Mouse (Mus musculus) adrenal gland, postnatal 36 days (tissue): ENCODE data around the gene Calcrl. TPM values are rescaled to one million over a fixed set of nuclear protein-coding genes. Genes with fewer than 3 reads are reported as not detected.
"Not testable (repeated sequence)": the region's sequence is repeated elsewhere in the genome, so short reads cannot be mapped to it uniquely, and the experiment has no call there.

Experiments used
- DNase-seq, 2 experiments: peaks; one replicate each; pipeline ENCODE4 v3.0.0; 2021; ENCODE audit warnings: mixed read lengths in 1 of 2
- total RNA-seq, 2 experiments: library from RNA; stranded (reverse); gene quantifications; 2 replicates each; pipeline ENCODE4 v1.2.3; 2021

The Calcrl gene
- total RNA-seq, 2 experiments from 2014 or later = 19.9 to 38.5 TPM

GRCm38 (mm10) chr2:84388537-84388936 is 36.7 kb downstream of the Calcrl start:
- DNase-seq = not testable (repeated sequence)

- no peak for DNase-seq
Measured at GRCm38 (mm10) chr2:84388023-84388416, 37.2 kb downstream of the Calcrl start.

GRCm38 (mm10) chr2:84387394-84388022 is 37.7 kb downstream of the Calcrl start:
- DNase-seq = no peak

GRCm38 (mm10) chr2:84386563-84387393 is 38.4 kb downstream of the Calcrl start:
- DNase-seq = no peak

GRCm38 (mm10) chr2:84384911-84385693 is 40.1 kb downstream of the Calcrl start:
- DNase-seq = no peak

GRCm38 (mm10) chr2:84383828-84384227 is 41.4 kb downstream of the Calcrl start:
- DNase-seq = no peak

GRCm38 (mm10) chr2:84382556-84382955 is 42.7 kb downstream of the Calcrl start:
- no peak for DNase-seq

- DNase-seq = no peak
Measured at GRCm38 (mm10) chr2:84381997-84382396, 43.2 kb downstream of the Calcrl start.

GRCm38 (mm10) chr2:84380816-84381215 is 44.4 kb downstream of the Calcrl start:
- DNase-seq = no peak

GRCm38 (mm10) chr2:84378678-84379077 is 46.5 kb downstream of the Calcrl start:
- DNase-seq = peak in 1 of 2 experiments; percentile 20

GRCm38 (mm10) chr2:84369256-84369655 is 56.0 kb downstream of the Calcrl start:
- no peak for DNase-seq

- no peak for DNase-seq
Measured at GRCm38 (mm10) chr2:84366742-84367141, 58.5 kb downstream of the Calcrl start.

- DNase-seq = no peak
Measured at GRCm38 (mm10) chr2:84365266-84365665, 59.9 kb downstream of the Calcrl start.

- no peak for DNase-seq
Measured at GRCm38 (mm10) chr2:84362779-84363719, 62.2 kb downstream of the Calcrl start.

- DNase-seq = no peak
Measured at GRCm38 (mm10) chr2:84358690-84359343, 66.4 kb downstream of the Calcrl start.

GRCm38 (mm10) chr2:84355281-84355680 is 69.9 kb downstream of the Calcrl start:
- DNase-seq = no peak

GRCm38 (mm10) chr2:84347376-84347775 is 77.8 kb downstream of the Calcrl start:
- DNase-seq = no peak

GRCm38 (mm10) chr2:84343756-84344155 is 81.5 kb downstream of the Calcrl start:
- no peak for DNase-seq

GRCm38 (mm10) chr2:84337774-84338450 is 87.3 kb downstream of the Calcrl start:
- DNase-seq = no peak

GRCm38 (mm10) chr2:84336331-84336730 is 88.9 kb downstream of the Calcrl start:
- no peak for DNase-seq
